Mouse (Mus musculus) ES-E14 (cell line): ENCODE measurements at regions not wholly inside any gene's neighbourhood (a gene's known extent, or its start where the extent isn't known, plus 50 kb on each side); places are given as distances from the start of the nearest gene placed in this dataset.
"Not testable (repeated sequence)": the region's sequence is repeated elsewhere in the genome, so short reads cannot be mapped to it uniquely, and the experiment has no call there.

ENCODE experiments used
- CHD2 ChIP-seq: IDR thresholded peaks from 2 replicates; pipeline ENCODE4 v1.6.1; 2014; ENCODE audit warnings: mild to moderate bottlenecking, low read depth, low read length, inconsistent platforms
- HCFC1 ChIP-seq: IDR thresholded peaks from 2 replicates; pipeline ENCODE4 v1.6.1; 2012; ENCODE audit warnings: low read length, inconsistent platforms, borderline replicate concordance; ENCODE audit not compliant: insufficient read depth
- MAFK ChIP-seq: IDR thresholded peaks from 2 replicates; pipeline ENCODE4 v1.6.1; 2014; ENCODE audit warnings: mild to moderate bottlenecking, low read depth, low read length, inconsistent platforms; ENCODE audit not compliant: insufficient read depth
- ZC3H11A ChIP-seq: IDR thresholded peaks from 2 replicates; pipeline ENCODE4 v1.6.1; 2012; ENCODE audit warnings: low read depth, mild to moderate bottlenecking, inconsistent platforms, low read length, borderline replicate concordance
- ZNF384 ChIP-seq: IDR thresholded peaks from 2 replicates; pipeline ENCODE4 v1.6.1; 2012; ENCODE audit warnings: low read depth, low read length, inconsistent platforms

- not testable (repeated sequence) for TF ChIP-seq ZNF384, HCFC1, ZC3H11A, MAFK
- TF ChIP-seq CHD2: peak; percentile 47; the same call in 1 of the 2 replicates
These were observed 90.2 kb upstream of the Tns3 start for GRCm38 (mm10) chr11:8754508-8754907.
